Mouse (Mus musculus): ENCODE measurements around the gene Olfr971. TPM values are rescaled to one million over a fixed set of nuclear protein-coding genes. Genes with fewer than 3 reads are reported as not detected.
"Not testable (repeated sequence)": the region's sequence is repeated elsewhere in the genome, so short reads cannot be mapped to it uniquely, and the experiment has no call there.

Olfr971 gene
- total and polyA plus RNA-seq, 3 experiments: not detected

- H3K9ac ChIP-seq (ENCODE audit: control insufficient read depth, low read depth, low read length, poor library complexity, severe bottlenecking); H3K4me1 ChIP-seq (ENCODE audit: control insufficient read depth in 1 of 2, insufficient read depth in 2 of 2, low read length in 2 of 2); H3K36me3 ChIP-seq (ENCODE audit: control insufficient read depth in 1 of 2, insufficient read depth in 2 of 2, low read length in 2 of 2); H3K9me3 ChIP-seq (replicated peaks; ENCODE audit: insufficient read depth, low read length); H3K79me2 ChIP-seq (ENCODE audit: control insufficient read depth, insufficient read depth, low read length, poor library complexity); H3K4me3 ChIP-seq (ENCODE audit: control insufficient read depth in 1 of 2, insufficient read depth in 1 of 2, low read depth in 2 of 2, low read length in 2 of 2); H3K27ac ChIP-seq (ENCODE audit: control insufficient read depth, low read depth, low read length); DNase-seq (ENCODE audit: low read depth, low spot score); H3K27me3 ChIP-seq (ENCODE audit: control insufficient read depth in 1 of 2, insufficient read depth in 2 of 2, low read length in 2 of 2): not testable (repeated sequence)
These were observed 41.1 kb downstream of the Olfr971 start for GRCm38 (mm10) chr9:39877541-39878396.

Other genes with a start within 250 kb of the Olfr971 start
- not detected in 2 replicates for gene AW551984, start 232.5 kb upstream of the Olfr971 start, total RNA-seq (2012; rRNA removed)
- gene AW551984, start 232.5 kb upstream of the Olfr971 start, polyA plus RNA-seq (2012; ENCODE audit: insufficient read depth in 1 of 2, insufficient read length in 2 of 2, low read depth in 1 of 2, low replicate concordance in 2 of 2, missing spikeins in 1 of 2): not detected
- gene Olfr148, start 226.2 kb upstream of the Olfr971 start, total RNA-seq (2012; rRNA removed): not detected in 2 replicates
- not detected for gene Olfr148, start 226.2 kb upstream of the Olfr971 start, polyA plus RNA-seq (2012; ENCODE audit: insufficient read depth in 1 of 2, insufficient read length in 2 of 2, low read depth in 1 of 2, low replicate concordance in 2 of 2, missing spikeins in 1 of 2)
- not detected in 2 replicates for gene Olfr960, start 215.5 kb upstream of the Olfr971 start, total RNA-seq (2012; rRNA removed)
- not detected for gene Olfr960, start 215.5 kb upstream of the Olfr971 start, polyA plus RNA-seq (2012; ENCODE audit: insufficient read depth in 1 of 2, insufficient read length in 2 of 2, low read depth in 1 of 2, low replicate concordance in 2 of 2, missing spikeins in 1 of 2)
- gene Olfr961, start 191.8 kb upstream of the Olfr971 start, total RNA-seq (2012; rRNA removed): not detected in 2 replicates
- gene Olfr961, start 191.8 kb upstream of the Olfr971 start, polyA plus RNA-seq (2012; ENCODE audit: insufficient read depth in 1 of 2, insufficient read length in 2 of 2, low read depth in 1 of 2, low replicate concordance in 2 of 2, missing spikeins in 1 of 2): not detected
- gene Olfr963, start 169.7 kb upstream of the Olfr971 start, total RNA-seq (2012; rRNA removed): not detected in 2 replicates
- gene Olfr963, start 169.7 kb upstream of the Olfr971 start, polyA plus RNA-seq (2012; ENCODE audit: insufficient read depth in 1 of 2, insufficient read length in 2 of 2, low read depth in 1 of 2, low replicate concordance in 2 of 2, missing spikeins in 1 of 2): not detected
- gene Olfr149, start 129.8 kb upstream of the Olfr971 start, total RNA-seq (2012; rRNA removed): not detected in 2 replicates
- gene Olfr149, start 129.8 kb upstream of the Olfr971 start, polyA plus RNA-seq (2012; ENCODE audit: insufficient read depth in 1 of 2, insufficient read length in 2 of 2, low read depth in 1 of 2, low replicate concordance in 2 of 2, missing spikeins in 1 of 2): not detected
- gene Olfr965, start 125.5 kb upstream of the Olfr971 start, total RNA-seq (2012; rRNA removed): not detected in 2 replicates
- not detected for gene Olfr965, start 125.5 kb upstream of the Olfr971 start, polyA plus RNA-seq (2012; ENCODE audit: insufficient read depth in 1 of 2, insufficient read length in 2 of 2, low read depth in 1 of 2, low replicate concordance in 2 of 2, missing spikeins in 1 of 2)
- not detected in 2 replicates for gene Olfr150, start 105.9 kb upstream of the Olfr971 start, total RNA-seq (2012; rRNA removed)
- gene Olfr150, start 105.9 kb upstream of the Olfr971 start, polyA plus RNA-seq (2012; ENCODE audit: insufficient read depth in 1 of 2, insufficient read length in 2 of 2, low read depth in 1 of 2, low replicate concordance in 2 of 2, missing spikeins in 1 of 2): not detected
- gene Olfr967, start 90.6 kb upstream of the Olfr971 start, total RNA-seq (2012; rRNA removed): not detected in 2 replicates
- gene Olfr967, start 90.6 kb upstream of the Olfr971 start, polyA plus RNA-seq (2012; ENCODE audit: insufficient read depth in 1 of 2, insufficient read length in 2 of 2, low read depth in 1 of 2, low replicate concordance in 2 of 2, missing spikeins in 1 of 2): not detected
- gene Olfr968, start 53.6 kb upstream of the Olfr971 start, total RNA-seq (2012; rRNA removed): not detected in 2 replicates
- not detected for gene Olfr968, start 53.6 kb upstream of the Olfr971 start, polyA plus RNA-seq (2012; ENCODE audit: insufficient read depth in 1 of 2, insufficient read length in 2 of 2, low read depth in 1 of 2, low replicate concordance in 2 of 2, missing spikeins in 1 of 2)
- not detected in 2 replicates for gene Olfr969, start 45.9 kb upstream of the Olfr971 start, total RNA-seq (2012; rRNA removed)
- gene Olfr969, start 45.9 kb upstream of the Olfr971 start, polyA plus RNA-seq (2012; ENCODE audit: insufficient read depth in 1 of 2, insufficient read length in 2 of 2, low read depth in 1 of 2, low replicate concordance in 2 of 2, missing spikeins in 1 of 2): not detected
- gene Olfr970, start 28.0 kb upstream of the Olfr971 start, total RNA-seq (2012; rRNA removed): not detected in 2 replicates
- gene Olfr970, start 28.0 kb upstream of the Olfr971 start, polyA plus RNA-seq (2012; ENCODE audit: insufficient read depth in 1 of 2, insufficient read length in 2 of 2, low read depth in 1 of 2, low replicate concordance in 2 of 2, missing spikeins in 1 of 2): not detected
- gene Olfr972, start 29.5 kb downstream of the Olfr971 start, total RNA-seq (2012; rRNA removed): not detected in 2 replicates
- gene Olfr972, start 29.5 kb downstream of the Olfr971 start, polyA plus RNA-seq (2012; ENCODE audit: insufficient read depth in 1 of 2, insufficient read length in 2 of 2, low read depth in 1 of 2, low replicate concordance in 2 of 2, missing spikeins in 1 of 2): not detected
- not detected in 2 replicates for gene Olfr229, start 70.5 kb downstream of the Olfr971 start, total RNA-seq (2012; rRNA removed)
- gene Olfr229, start 70.5 kb downstream of the Olfr971 start, polyA plus RNA-seq (2012; ENCODE audit: insufficient read depth in 1 of 2, insufficient read length in 2 of 2, low read depth in 1 of 2, low replicate concordance in 2 of 2, missing spikeins in 1 of 2): not detected
- not detected in 2 replicates for gene Olfr974, start 100.6 kb downstream of the Olfr971 start, total RNA-seq (2012; rRNA removed)
- not detected for gene Olfr974, start 100.6 kb downstream of the Olfr971 start, polyA plus RNA-seq (2012; ENCODE audit: insufficient read depth in 1 of 2, insufficient read length in 2 of 2, low read depth in 1 of 2, low replicate concordance in 2 of 2, missing spikeins in 1 of 2)
- not detected in 2 replicates for gene Olfr975, start 115.2 kb downstream of the Olfr971 start, total RNA-seq (2012; rRNA removed)
- not detected for gene Olfr975, start 115.2 kb downstream of the Olfr971 start, polyA plus RNA-seq (2012; ENCODE audit: insufficient read depth in 1 of 2, insufficient read length in 2 of 2, low read depth in 1 of 2, low replicate concordance in 2 of 2, missing spikeins in 1 of 2)
- gene Olfr976, start 124.3 kb downstream of the Olfr971 start, total RNA-seq (2012; rRNA removed): not detected in 2 replicates
- not detected for gene Olfr976, start 124.3 kb downstream of the Olfr971 start, polyA plus RNA-seq (2012; ENCODE audit: insufficient read depth in 1 of 2, insufficient read length in 2 of 2, low read depth in 1 of 2, low replicate concordance in 2 of 2, missing spikeins in 1 of 2)
- gene Olfr978, start 155.2 kb downstream of the Olfr971 start, total RNA-seq (2012; rRNA removed): not detected in 2 replicates
- not detected for gene Olfr978, start 155.2 kb downstream of the Olfr971 start, polyA plus RNA-seq (2012; ENCODE audit: insufficient read depth in 1 of 2, insufficient read length in 2 of 2, low read depth in 1 of 2, low replicate concordance in 2 of 2, missing spikeins in 1 of 2)
- not detected in 2 replicates for gene Olfr979, start 166.6 kb downstream of the Olfr971 start, total RNA-seq (2012; rRNA removed)
- not detected for gene Olfr979, start 166.6 kb downstream of the Olfr971 start, polyA plus RNA-seq (2012; ENCODE audit: insufficient read depth in 1 of 2, insufficient read length in 2 of 2, low read depth in 1 of 2, low replicate concordance in 2 of 2, missing spikeins in 1 of 2)
- gene Olfr980, start 172.7 kb downstream of the Olfr971 start, total RNA-seq (2012; rRNA removed): not detected in 2 replicates
- gene Olfr980, start 172.7 kb downstream of the Olfr971 start, polyA plus RNA-seq (2012; ENCODE audit: insufficient read depth in 1 of 2, insufficient read length in 2 of 2, low read depth in 1 of 2, low replicate concordance in 2 of 2, missing spikeins in 1 of 2): not detected
- gene Olfr981, start 184.6 kb downstream of the Olfr971 start, total RNA-seq (2012; rRNA removed): not detected in 2 replicates
- gene Olfr981, start 184.6 kb downstream of the Olfr971 start, polyA plus RNA-seq (2012; ENCODE audit: insufficient read depth in 1 of 2, insufficient read length in 2 of 2, low read depth in 1 of 2, low replicate concordance in 2 of 2, missing spikeins in 1 of 2): not detected
- gene Olfr982, start 237.0 kb downstream of the Olfr971 start, total RNA-seq (2012; rRNA removed): not detected in 2 replicates
- under 1 TPM in 1 of 2 experiments, not detected in 1; 0.04 TPM for gene Olfr982, start 237.0 kb downstream of the Olfr971 start, polyA plus RNA-seq (2012; ENCODE audit: insufficient read depth in 1 of 2, insufficient read length in 2 of 2, low read depth in 1 of 2, low replicate concordance in 2 of 2, missing spikeins in 1 of 2)

All from MEL (cell line).